Mouse (Mus musculus): Measurements from ENCODE around the gene Esrrg.

Gene Esrrg

GRCm38 (mm10) chr1:187832851-187833250 is 224.3 kb downstream of the Esrrg start:
- DNase-seq (ENCODE audit: low spot score) = no peak

GRCm38 (mm10) chr1:187834576-187834975 is 226.0 kb downstream of the Esrrg start:
- no peak for DNase-seq (ENCODE audit: low spot score)

GRCm38 (mm10) chr1:187836384-187836783 is 227.8 kb downstream of the Esrrg start:
- no peak for DNase-seq (ENCODE audit: low spot score)

GRCm38 (mm10) chr1:187836876-187837275 is 228.3 kb downstream of the Esrrg start:
- DNase-seq (ENCODE audit: low spot score) = no peak

- DNase-seq (ENCODE audit: low spot score) = no peak
Measured at GRCm38 (mm10) chr1:187841629-187842028, 233.0 kb downstream of the Esrrg start.

- no peak for DNase-seq (ENCODE audit: low spot score)
Measured at GRCm38 (mm10) chr1:187842702-187843101, 234.1 kb downstream of the Esrrg start.

- DNase-seq (ENCODE audit: low spot score) = no peak
Measured at GRCm38 (mm10) chr1:187854148-187854547, 245.6 kb downstream of the Esrrg start.

- DNase-seq (ENCODE audit: low spot score) = no peak
Measured at GRCm38 (mm10) chr1:187862339-187862738, 253.7 kb downstream of the Esrrg start.

GRCm38 (mm10) chr1:187868427-187868826 is 259.8 kb downstream of the Esrrg start:
- DNase-seq (ENCODE audit: low spot score) = no peak

GRCm38 (mm10) chr1:187872208-187872607 is 263.6 kb downstream of the Esrrg start:
- no peak for DNase-seq (ENCODE audit: low spot score)

GRCm38 (mm10) chr1:187872744-187873143 is 264.2 kb downstream of the Esrrg start:
- no peak for DNase-seq (ENCODE audit: low spot score)

GRCm38 (mm10) chr1:187873770-187874169 is 265.2 kb downstream of the Esrrg start:
- no peak for DNase-seq (ENCODE audit: low spot score)

GRCm38 (mm10) chr1:187887270-187887669 is 278.7 kb downstream of the Esrrg start:
- no peak for DNase-seq (ENCODE audit: low spot score)

- DNase-seq (ENCODE audit: low spot score) = no peak
Measured at GRCm38 (mm10) chr1:187888142-187888541, 279.6 kb downstream of the Esrrg start.

- no peak for DNase-seq (ENCODE audit: low spot score)
Measured at GRCm38 (mm10) chr1:187889096-187889495, 280.5 kb downstream of the Esrrg start.

GRCm38 (mm10) chr1:187891262-187891661 is 282.7 kb downstream of the Esrrg start:
- no peak for DNase-seq (ENCODE audit: low spot score)

GRCm38 (mm10) chr1:187895459-187895858 is 286.9 kb downstream of the Esrrg start:
- no peak for DNase-seq (ENCODE audit: low spot score)

- DNase-seq (ENCODE audit: low spot score) = no peak
Measured at GRCm38 (mm10) chr1:187896291-187896690, 287.7 kb downstream of the Esrrg start.

GRCm38 (mm10) chr1:187896910-187897309 is 288.3 kb downstream of the Esrrg start:
- DNase-seq (ENCODE audit: low spot score) = no peak

- DNase-seq (ENCODE audit: low spot score) = no peak
Measured at GRCm38 (mm10) chr1:187899541-187899940, 290.9 kb downstream of the Esrrg start.

- DNase-seq (ENCODE audit: low spot score) = no peak
Measured at GRCm38 (mm10) chr1:187900756-187901155, 292.2 kb downstream of the Esrrg start.

GRCm38 (mm10) chr1:187902176-187902575 is 293.6 kb downstream of the Esrrg start:
- DNase-seq (ENCODE audit: low spot score) = no peak

- DNase-seq (ENCODE audit: low spot score) = no peak
Measured at GRCm38 (mm10) chr1:187904731-187905130, 296.1 kb downstream of the Esrrg start.

GRCm38 (mm10) chr1:187907407-187907806 is 298.8 kb downstream of the Esrrg start:
- DNase-seq (ENCODE audit: low spot score) = no peak

GRCm38 (mm10) chr1:187907871-187908270 is 299.3 kb downstream of the Esrrg start:
- no peak for DNase-seq (ENCODE audit: low spot score)

All from layer of hippocampus, adult 9-10 months (tissue).